ENCODE assay signal across 8 mouse cellular contexts in genomic region chr2:32602600-32603054, GRCm38 (mm10). TPM values are rescaled to one million over a fixed set of nuclear protein-coding genes. Genes with fewer than 3 reads are reported as not detected.
DNase-seq lines count a peak whose midpoint lies in the region; ATAC-seq and TF ChIP-seq lines count a peak whose summit lies in the region.

No protein-coding gene starts in this region.

- peaks cover 42% of the 10 kb centered on the region for H3K4me1 ChIP-seq in E14TG2a.4 (replicated peaks; ENCODE audit: low read depth, low read length)
- peaks cover 36% of the 10 kb centered on the region for H3K4me1 ChIP-seq in cerebellum, adult 2 months (ENCODE audit: control insufficient read depth, insufficient read depth, low read length)
- peaks cover 9% of the 10 kb centered on the region for H3K4me1 ChIP-seq in forebrain, embryonic 16.5 days (replicated peaks; ENCODE audit: control insufficient read depth, insufficient read depth, low read length)
- peaks cover 15% of the 10 kb centered on the region for H3K4me1 ChIP-seq in neural tube, embryonic 15.5 days

- no peak for ATAC-seq in forebrain, embryonic 16.5 days
- ATAC-seq in neural tube, embryonic 15.5 days (ENCODE audit: low FRiP score) = no peak

- TF ChIP-seq CTCF in E14TG2a.4 (conservative IDR thresholded peaks at IDR 0.05; ENCODE audit: low read length) = peak; percentile 95
- peak; percentile 91 for TF ChIP-seq CTCF in cerebellum, adult 2 months (IDR thresholded peaks at IDR 0.05; ENCODE audit: borderline replicate concordance, insufficient read depth, low read depth, low read length)

- no peaks in the 10 kb centered on the region for H3K9me3 ChIP-seq in E14TG2a.4 (ENCODE audit: low read length)
- H3K9me3 ChIP-seq in forebrain, embryonic 16.5 days (ENCODE audit: control insufficient read depth, low read length) = no peaks in the 10 kb centered on the region
- no peaks in the 10 kb centered on the region for H3K9me3 ChIP-seq in neural tube, embryonic 15.5 days (replicated peaks)

- H3K4me3 ChIP-seq in E14TG2a.4 (replicated peaks; ENCODE audit: low read length) = peak overlapping the region; percentile 72
- H3K4me3 ChIP-seq in cerebellum, adult 2 months (replicated peaks; ENCODE audit: insufficient read depth, low read depth, low read length) = peak overlapping the region; percentile 6
- peak overlapping the region; percentile 31 for H3K4me3 ChIP-seq in forebrain, embryonic 16.5 days (replicated peaks; ENCODE audit: low read length)
- peak overlapping the region; percentile 23 for H3K4me3 ChIP-seq in neural tube, embryonic 15.5 days (replicated peaks)

- peaks cover 7% of the 10 kb centered on the region for H3K36me3 ChIP-seq in E14TG2a.4 (ENCODE audit: insufficient read depth, low read length)
- no peaks in the 10 kb centered on the region for H3K36me3 ChIP-seq in forebrain, embryonic 16.5 days (ENCODE audit: control insufficient read depth, insufficient read depth)
- H3K36me3 ChIP-seq in neural tube, embryonic 15.5 days = peaks cover 2% of the 10 kb centered on the region; the same call in 1 of the 2 replicates

- no peak overlapping the region for H3K9ac ChIP-seq in forebrain, embryonic 16.5 days (replicated peaks; ENCODE audit: low read depth, low read length)
- no peak overlapping the region for H3K9ac ChIP-seq in neural tube, embryonic 15.5 days (replicated peaks)

- WGBS in cerebellum, adult 2 months = under 1% methylated on average over 11 of the region's 11 CpGs
- 0% methylated on average over 11 of the region's 11 CpGs for WGBS in forebrain, embryonic 16.5 days
- WGBS in neural tube, embryonic 15.5 days = under 1% methylated on average over 11 of the region's 11 CpGs

- no peak overlapping the region for H3K27ac ChIP-seq in cerebellum, adult 2 months (ENCODE audit: insufficient read depth, low read length)
- H3K27ac ChIP-seq in forebrain, embryonic 16.5 days (ENCODE audit: low read length) = no peak overlapping the region
- H3K27ac ChIP-seq in neural tube, embryonic 15.5 days (replicated peaks) = peak overlapping the region; percentile 38; the same call in 1 of the 2 replicates

- TF ChIP-seq POLR2A in cerebellum, adult 2 months (IDR thresholded peaks at IDR 0.05; ENCODE audit: borderline replicate concordance, insufficient read depth, low read length) = no peak

- intact Hi-C loops in heart, postnatal 25 days (cut with DNase I) = loop anchor here (1.0 kb wide), 1 partner anchor 19 kb away; no protein-coding TSS in a partner anchor

- DNase-seq in cerebellum, adult 2 months = peak; percentile 87 to 95
- peak; percentile 70 for DNase-seq in heart, postnatal 25 days (ENCODE audit: low spot score)
- peak; percentile 74 to 96 for DNase-seq in layer of hippocampus, adult 18-20 months (ENCODE audit: low spot score in 2 of 2)
- DNase-seq in lung, adult 18-20 months = peak; percentile 87 to 88
- DNase-seq in thymus, adult 18-20 months = peak; percentile 65 to 68

- no peaks in the 10 kb centered on the region for H3K27me3 ChIP-seq in E14TG2a.4 (ENCODE audit: insufficient read depth, low read length)
- H3K27me3 ChIP-seq in cerebellum, adult 2 months (ENCODE audit: control insufficient read depth, insufficient read depth, low read length) = no peaks in the 10 kb centered on the region
- 0 out of 2 replicates have a peak, but pooled peaks cover 2% of the 10 kb centered on the region for H3K27me3 ChIP-seq in forebrain, embryonic 16.5 days (replicated peaks; ENCODE audit: control insufficient read depth, insufficient read depth, low read length)
- H3K27me3 ChIP-seq in neural tube, embryonic 15.5 days (replicated peaks) = no peaks in the 10 kb centered on the region

- peak overlapping the region; percentile 47 for H3K4me2 ChIP-seq in forebrain, embryonic 16.5 days (ENCODE audit: low read length)
- peak overlapping the region; percentile 47 for H3K4me2 ChIP-seq in neural tube, embryonic 15.5 days

RNA-seq across cellular contexts. Expression of gene St6galnac6, which starts 3.1 kb away (rescaled TPM):
- 89.5 TPM in 2 replicates for polyA plus RNA-seq in cerebellum, adult 2 months (2012; rRNA removed)
- polyA plus RNA-seq in forebrain, embryonic 16.5 days (2015; fragmentation: Nextera tagmentation; extraction: Ambion mirVana) = 18.3 and 21.6 TPM in 2 replicates
- total RNA-seq in heart, postnatal 25 days (2021) = 100 to 1,000 TPM; 104 to 110 TPM
- total RNA-seq in layer of hippocampus, adult 18-20 months (2021) = 100 to 1,000 TPM; 134 to 142 TPM
- 13.5 and 14.4 TPM in 2 replicates for polyA plus RNA-seq in neural tube, embryonic 15.5 days (2015; fragmentation: Nextera tagmentation; extraction: Ambion mirVana)

RNA-seq across cellular contexts. Expression of gene St6galnac4, which starts 15.7 kb away (rescaled TPM):
- polyA plus RNA-seq in cerebellum, adult 2 months (2012; rRNA removed) = 91.4 and 101 TPM in 2 replicates
- 27.4 and 29.6 TPM in 2 replicates for polyA plus RNA-seq in forebrain, embryonic 16.5 days (2015; fragmentation: Nextera tagmentation; extraction: Ambion mirVana)
- 10 to 100 TPM; 17.7 to 21.4 TPM for total RNA-seq in heart, postnatal 25 days (2021)
- total RNA-seq in layer of hippocampus, adult 18-20 months (2021) = 10 to 100 TPM; 40.4 to 44.8 TPM
- polyA plus RNA-seq in neural tube, embryonic 15.5 days (2015; fragmentation: Nextera tagmentation; extraction: Ambion mirVana) = 43.9 and 44.6 TPM in 2 replicates

RNA-seq across cellular contexts. Expression of gene Ak1, which starts 18.9 kb away (rescaled TPM):
- polyA plus RNA-seq in cerebellum, adult 2 months (2012; rRNA removed) = 127 and 132 TPM in 2 replicates
- 83.8 and 91.2 TPM in 2 replicates for polyA plus RNA-seq in forebrain, embryonic 16.5 days (2015; fragmentation: Nextera tagmentation; extraction: Ambion mirVana)
- total RNA-seq in heart, postnatal 25 days (2021) = 100 to 1,000 TPM; 733 to 743 TPM
- 100 to 1,000 TPM; 128 to 131 TPM for total RNA-seq in layer of hippocampus, adult 18-20 months (2021)
- 88.5 and 103 TPM in 2 replicates for polyA plus RNA-seq in neural tube, embryonic 15.5 days (2015; fragmentation: Nextera tagmentation; extraction: Ambion mirVana)

RNA-seq across cellular contexts. Expression of gene 9430097D07Rik, which starts 27.1 kb away (rescaled TPM):
- 0.59 and 0.60 TPM in 2 replicates for polyA plus RNA-seq in cerebellum, adult 2 months (2012; rRNA removed)
- polyA plus RNA-seq in forebrain, embryonic 16.5 days (2015; fragmentation: Nextera tagmentation; extraction: Ambion mirVana) = 0.42 and 0.60 TPM in 2 replicates
- not detected for total RNA-seq in heart, postnatal 25 days (2021)
- total RNA-seq in layer of hippocampus, adult 18-20 months (2021) = under 1 TPM; 0.20 to 0.43 TPM
- polyA plus RNA-seq in neural tube, embryonic 15.5 days (2015; fragmentation: Nextera tagmentation; extraction: Ambion mirVana) = 0.59 and 0.99 TPM in 2 replicates

RNA-seq across cellular contexts. Expression of gene Pip5kl1, which starts 28.0 kb away (rescaled TPM):
- 25.2 and 28.4 TPM in 2 replicates for polyA plus RNA-seq in cerebellum, adult 2 months (2012; rRNA removed)
- polyA plus RNA-seq in forebrain, embryonic 16.5 days (2015; fragmentation: Nextera tagmentation; extraction: Ambion mirVana) = 3.9 and 6.8 TPM in 2 replicates
- not detected for total RNA-seq in heart, postnatal 25 days (2021)
- total RNA-seq in layer of hippocampus, adult 18-20 months (2021) = 1 to 10 TPM; 3.3 to 3.5 TPM
- polyA plus RNA-seq in neural tube, embryonic 15.5 days (2015; fragmentation: Nextera tagmentation; extraction: Ambion mirVana) = 16.3 and 17.8 TPM in 2 replicates

Comparison
In these comparisons a context has a peak if more than half of its experiments do, and no peak if none do; other contexts are left out.
1. H3K4me3 ChIP-seq: peak in every context shown above with its lines; median percentile 72 in E14TG2a.4; 31 in forebrain, embryonic 16.5 days; 23 in neural tube, embryonic 15.5 days; 6 in cerebellum, adult 2 months.